Mouse (Mus musculus): ENCODE data around the gene Cebpz. TPM values are rescaled to one million over a fixed set of nuclear protein-coding genes. Genes with fewer than 3 reads are reported as not detected.
A peak's percentile ranks its signal among the peaks of the same experiment; 100 is the strongest.

Gene Cebpz
- polyA plus RNA-seq (2016; fragmentation: Nextera tagmentation; extraction: Ambion mirVana): 60.4 and 61.9 TPM in 2 replicates

- peak within 1 kb of the TSS; percentile 84 for H3K27ac ChIP-seq
- peaks cover 19% of the 10 kb centered on the region for H3K4me1 ChIP-seq
- peak within 1 kb of the TSS; percentile 90 for H3K4me3 ChIP-seq
- under 1% methylated on average over 45 of the region's 45 CpGs for WGBS
- H3K27me3 ChIP-seq (ENCODE audit: poor library complexity, severe bottlenecking): no peaks in the 10 kb centered on the region
- DNase-seq (ENCODE audit: extremely low spot score, low spot score): peak; percentile 97
- peaks cover 48% of the 10 kb centered on the region for H3K36me3 ChIP-seq (replicated peaks)
- no peaks in the 10 kb centered on the region for H3K9me3 ChIP-seq
Observed at GRCm38 (mm10) chr17:78936466-78937228, at the start of gene Cebpz, which contains the start of gene Ndufaf7. Gene Cebpz, minus strand, starts transcription at chr17:78937066. Gene Ndufaf7, plus strand, starts transcription at chr17:78937136.

DNA sequence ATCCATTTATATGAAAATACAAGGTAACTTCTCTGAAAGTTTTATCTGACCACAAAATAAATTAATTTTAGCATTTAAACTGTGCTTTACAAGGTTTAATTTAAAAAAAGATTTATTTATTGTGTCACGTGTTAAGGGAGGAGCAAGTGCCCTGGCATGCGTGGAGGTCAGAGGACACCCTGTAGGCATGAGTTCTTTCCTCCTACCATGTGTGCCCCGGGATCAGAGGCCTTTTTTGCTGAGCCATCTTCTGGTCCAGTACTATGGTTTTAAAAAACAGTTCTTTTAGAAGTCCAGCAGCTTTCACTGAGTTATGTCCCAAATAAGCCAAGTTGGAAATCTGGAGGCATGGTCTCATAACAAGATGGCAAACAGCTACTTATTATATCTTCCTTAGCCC lies 46.9 kb upstream of the Cebpz start:
- WGBS: 92% methylated on average over 3 of the region's 3 CpGs
- peaks cover 57% of the 10 kb centered on the region for H3K36me3 ChIP-seq (replicated peaks)
- no peak overlapping the region for H3K4me3 ChIP-seq
- no peaks in the 10 kb centered on the region for H3K4me1 ChIP-seq
- DNase-seq (ENCODE audit: extremely low spot score, low spot score): no peak
- H3K27me3 ChIP-seq (ENCODE audit: poor library complexity, severe bottlenecking): no peaks in the 10 kb centered on the region
- no peaks in the 10 kb centered on the region for H3K9me3 ChIP-seq
- no peak overlapping the region for H3K27ac ChIP-seq

DNA sequence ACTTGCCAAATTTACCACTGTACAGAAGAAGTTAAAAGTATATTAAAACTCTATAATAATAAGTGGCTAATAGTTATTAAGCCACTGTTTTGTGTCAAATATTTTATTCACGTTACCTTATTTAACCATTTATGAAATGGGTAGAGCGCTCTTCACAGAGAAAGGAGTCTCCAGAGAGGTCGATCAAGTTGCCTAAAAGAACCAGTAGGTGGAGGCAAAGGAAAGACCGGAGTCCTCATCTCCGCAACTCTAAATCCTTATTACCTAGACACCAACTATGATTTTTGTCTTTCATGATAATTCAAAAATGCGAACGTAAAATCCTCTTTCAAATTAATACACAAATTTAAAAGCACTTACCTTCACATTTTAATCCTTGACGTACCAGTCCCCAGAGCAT lies 46.3 kb upstream of the Cebpz start:
- no peaks in the 10 kb centered on the region for H3K27me3 ChIP-seq (ENCODE audit: poor library complexity, severe bottlenecking)
- H3K9me3 ChIP-seq: no peaks in the 10 kb centered on the region
- no peak for DNase-seq (ENCODE audit: extremely low spot score, low spot score)
- peaks cover 63% of the 10 kb centered on the region for H3K36me3 ChIP-seq (replicated peaks)
- no peak overlapping the region for H3K4me3 ChIP-seq
- no peaks in the 10 kb centered on the region for H3K4me1 ChIP-seq
- 95% methylated on average over 8 of the region's 8 CpGs for WGBS
- H3K27ac ChIP-seq: no peak overlapping the region

DNA sequence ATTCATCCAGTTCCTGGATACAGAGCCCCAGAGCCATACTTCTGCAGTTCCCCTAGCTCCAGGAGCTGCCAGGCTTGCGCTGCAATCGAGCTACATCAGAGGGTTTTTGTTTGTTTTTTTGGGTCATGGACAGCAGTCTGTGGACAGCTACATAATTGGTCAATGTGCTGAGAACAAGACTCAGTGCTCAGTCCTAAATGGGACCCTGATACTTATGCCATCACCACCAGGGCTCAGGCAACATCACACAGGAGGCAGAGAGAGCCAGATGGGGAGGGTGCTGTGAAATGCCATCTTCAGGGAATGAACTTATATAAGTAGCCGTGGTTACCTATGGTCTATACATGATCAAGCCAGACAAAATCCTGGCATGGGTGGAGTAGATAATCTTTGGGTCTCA lies 31.6 kb upstream of the Cebpz start:
- peaks cover 79% of the 10 kb centered on the region for H3K36me3 ChIP-seq (replicated peaks)
- no peak overlapping the region for H3K4me3 ChIP-seq
- no peaks in the 10 kb centered on the region for H3K27me3 ChIP-seq (ENCODE audit: poor library complexity, severe bottlenecking)
- no peak for DNase-seq (ENCODE audit: extremely low spot score, low spot score)
- 88% methylated on average over 3 of the region's 3 CpGs for WGBS
- H3K27ac ChIP-seq: no peak overlapping the region
- H3K4me1 ChIP-seq: no peaks in the 10 kb centered on the region
- no peaks in the 10 kb centered on the region for H3K9me3 ChIP-seq

DNA sequence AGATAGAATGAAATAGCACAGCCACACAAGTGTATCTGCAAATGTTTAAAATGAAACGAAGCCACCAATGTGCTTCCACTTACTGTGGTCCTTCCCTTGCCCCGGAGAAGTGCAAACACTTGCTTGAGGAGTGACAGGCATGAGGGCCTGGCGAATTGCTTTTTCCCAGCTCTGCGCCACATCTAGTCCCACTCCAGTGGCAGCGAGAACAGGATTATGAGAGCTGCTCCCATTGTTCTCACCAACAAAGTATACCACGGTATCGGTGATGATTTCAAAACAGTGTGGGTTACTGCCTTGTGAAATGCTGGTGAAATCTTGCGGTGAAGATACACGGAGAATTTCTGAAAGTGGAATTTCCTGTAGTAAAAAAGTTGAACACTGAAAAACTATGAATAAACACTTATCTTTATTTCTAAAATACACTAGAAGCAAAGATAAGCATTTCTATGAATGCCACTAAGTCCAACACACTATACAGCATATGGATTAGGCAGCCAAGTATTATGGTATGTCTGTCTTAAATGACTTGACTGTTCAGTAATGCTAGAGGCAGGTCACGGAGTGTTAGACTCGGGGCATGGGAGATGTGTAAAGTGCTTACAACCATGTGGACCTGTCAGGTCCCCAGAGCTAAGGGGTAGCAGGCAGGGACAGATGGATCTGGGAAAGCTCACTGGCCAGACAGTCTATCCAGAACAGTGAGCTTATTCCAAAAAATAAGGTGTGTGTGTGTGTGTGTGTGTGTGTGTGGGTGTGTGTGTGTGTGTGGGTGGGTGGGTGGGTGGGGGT lies 29.4 kb upstream of the Cebpz start:
- no peak overlapping the region for H3K4me3 ChIP-seq
- no peak overlapping the region for H3K27ac ChIP-seq
- no peaks in the 10 kb centered on the region for H3K9me3 ChIP-seq
- H3K36me3 ChIP-seq (replicated peaks): peaks cover 85% of the 10 kb centered on the region
- H3K4me1 ChIP-seq: no peaks in the 10 kb centered on the region
- H3K27me3 ChIP-seq (ENCODE audit: poor library complexity, severe bottlenecking): no peaks in the 10 kb centered on the region
- no peak for DNase-seq (ENCODE audit: extremely low spot score, low spot score)
- WGBS: 93% methylated on average over 11 of the region's 11 CpGs

DNA sequence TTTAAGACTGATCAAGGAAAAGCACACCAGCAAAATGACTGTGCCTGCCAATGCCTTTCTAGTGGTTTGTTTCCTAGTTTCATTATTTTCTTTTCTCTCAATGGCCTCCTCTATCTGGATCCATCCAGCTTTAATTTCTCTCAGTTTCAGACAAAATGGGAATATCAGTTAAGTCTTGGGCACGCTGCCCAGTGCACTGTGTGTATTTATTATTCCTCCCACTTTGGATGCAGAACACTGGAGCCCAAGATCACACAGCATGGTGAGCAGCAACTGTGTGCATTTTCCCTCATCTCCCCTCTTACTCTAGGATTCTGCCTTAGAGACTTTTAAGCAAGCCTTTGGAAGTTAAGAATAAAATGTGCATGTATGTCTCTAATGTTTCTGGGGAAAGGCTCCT lies 27.5 kb upstream of the Cebpz start:
- DNase-seq (ENCODE audit: extremely low spot score, low spot score): no peak
- WGBS: 95% methylated on average over 1 of the region's 1 CpGs
- H3K9me3 ChIP-seq: no peaks in the 10 kb centered on the region
- no peaks in the 10 kb centered on the region for H3K27me3 ChIP-seq (ENCODE audit: poor library complexity, severe bottlenecking)
- no peaks in the 10 kb centered on the region for H3K4me1 ChIP-seq
- peaks cover 85% of the 10 kb centered on the region for H3K36me3 ChIP-seq (replicated peaks)
- no peak overlapping the region for H3K4me3 ChIP-seq
- no peak overlapping the region for H3K27ac ChIP-seq

- WGBS: 86% methylated on average over 6 of the region's 6 CpGs
- Histone ChIP-seq H3K27me3 (ENCODE audit: poor library complexity, severe bottlenecking) (no peaks in the 10 kb centered on the region), H3K4me1 (no peaks in the 10 kb centered on the region), H3K4me3 (no peak overlapping the region), H3K9me3 (no peaks in the 10 kb centered on the region), H3K36me3 (replicated peaks) (peaks cover 94% of the 10 kb centered on the region), H3K27ac (no peak overlapping the region)
- DNase-seq (ENCODE audit: extremely low spot score, low spot score): no peak
Observed at GRCm38 (mm10) chr17:78959473-78959872, 22.6 kb upstream of the Cebpz start.

GRCm38 (mm10) chr17:78953240-78953639 lies 16.4 kb upstream of the Cebpz start:
- WGBS: 93% methylated on average over 8 of the region's 8 CpGs
- no peak for DNase-seq (ENCODE audit: extremely low spot score, low spot score)
- Histone ChIP-seq H3K27me3 (ENCODE audit: poor library complexity, severe bottlenecking) (no peaks in the 10 kb centered on the region), H3K27ac (no peak overlapping the region), H3K4me1 (no peaks in the 10 kb centered on the region), H3K9me3 (no peaks in the 10 kb centered on the region), H3K4me3 (no peak overlapping the region), H3K36me3 (replicated peaks) (peaks cover 94% of the 10 kb centered on the region)

- H3K4me3 ChIP-seq: no peak overlapping the region
- no peak overlapping the region for H3K27ac ChIP-seq
- H3K9me3 ChIP-seq: no peaks in the 10 kb centered on the region
- no peak for DNase-seq (ENCODE audit: extremely low spot score, low spot score)
- H3K4me1 ChIP-seq: no peaks in the 10 kb centered on the region
- H3K27me3 ChIP-seq (ENCODE audit: poor library complexity, severe bottlenecking): no peaks in the 10 kb centered on the region
- peaks cover 95% of the 10 kb centered on the region for H3K36me3 ChIP-seq (replicated peaks)
- 95% methylated on average over 5 of the region's 5 CpGs for WGBS
Observed at GRCm38 (mm10) chr17:78952070-78952469, 15.2 kb upstream of the Cebpz start.

DNA sequence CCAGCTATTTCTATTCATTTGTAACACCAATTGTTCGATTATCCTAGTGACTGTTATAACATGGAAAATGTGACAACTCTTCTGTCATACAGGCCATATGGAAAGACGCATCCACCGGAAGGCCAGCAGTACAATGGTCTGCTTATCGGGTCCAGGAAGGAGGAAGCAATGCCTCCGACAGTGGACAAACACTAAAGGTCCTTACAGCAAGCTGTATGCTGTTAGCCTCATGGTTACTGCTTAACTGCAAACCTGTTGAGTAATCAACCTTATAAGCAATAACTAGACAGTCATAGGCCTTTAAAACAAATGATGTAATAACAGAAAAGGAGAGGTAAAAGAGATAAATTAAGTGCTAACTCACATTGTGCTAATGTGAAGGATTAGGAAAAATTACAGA lies 14.4 kb upstream of the Cebpz start:
- WGBS: 95% methylated on average over 5 of the region's 5 CpGs
- no peaks in the 10 kb centered on the region for H3K4me1 ChIP-seq
- no peak overlapping the region for H3K27ac ChIP-seq
- H3K9me3 ChIP-seq: no peaks in the 10 kb centered on the region
- H3K27me3 ChIP-seq (ENCODE audit: poor library complexity, severe bottlenecking): no peaks in the 10 kb centered on the region
- H3K36me3 ChIP-seq (replicated peaks): peaks cover 95% of the 10 kb centered on the region
- DNase-seq (ENCODE audit: extremely low spot score, low spot score): no peak
- H3K4me3 ChIP-seq: no peak overlapping the region

GRCm38 (mm10) chr17:78942579-78942978 lies 5.7 kb upstream of the Cebpz start:
- Histone ChIP-seq H3K4me3 (no peak overlapping the region), H3K4me1 (peaks cover 7% of the 10 kb centered on the region), H3K27me3 (ENCODE audit: poor library complexity, severe bottlenecking) (no peaks in the 10 kb centered on the region), H3K9me3 (no peaks in the 10 kb centered on the region), H3K27ac (no peak overlapping the region), H3K36me3 (replicated peaks) (peaks cover 52% of the 10 kb centered on the region)
- DNase-seq (ENCODE audit: extremely low spot score, low spot score): no peak
- WGBS: 63% methylated on average over 11 of the region's 11 CpGs

DNA sequence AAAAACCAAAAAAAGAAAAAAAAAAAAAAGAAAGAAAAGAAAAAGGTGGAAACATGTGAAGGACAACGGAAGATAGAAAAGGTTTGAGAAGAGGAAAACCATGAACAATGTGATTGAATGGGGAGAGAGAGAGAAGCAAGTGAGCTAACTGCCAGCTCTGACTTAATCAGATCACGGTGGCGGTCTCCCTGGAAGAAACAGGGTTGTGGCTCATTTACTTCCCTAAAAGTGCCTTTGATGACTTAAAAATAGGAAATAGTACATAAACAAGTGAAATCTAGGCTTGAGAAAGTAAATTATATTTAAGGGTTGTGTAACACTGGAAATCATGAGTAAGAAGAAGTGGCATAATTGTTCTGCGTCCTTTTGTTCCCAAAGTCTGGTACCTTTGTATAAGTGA lies 2.1 kb upstream of the Cebpz start:
- peaks cover 43% of the 10 kb centered on the region for H3K36me3 ChIP-seq (replicated peaks)
- no peak overlapping the region for H3K4me3 ChIP-seq

DNA sequence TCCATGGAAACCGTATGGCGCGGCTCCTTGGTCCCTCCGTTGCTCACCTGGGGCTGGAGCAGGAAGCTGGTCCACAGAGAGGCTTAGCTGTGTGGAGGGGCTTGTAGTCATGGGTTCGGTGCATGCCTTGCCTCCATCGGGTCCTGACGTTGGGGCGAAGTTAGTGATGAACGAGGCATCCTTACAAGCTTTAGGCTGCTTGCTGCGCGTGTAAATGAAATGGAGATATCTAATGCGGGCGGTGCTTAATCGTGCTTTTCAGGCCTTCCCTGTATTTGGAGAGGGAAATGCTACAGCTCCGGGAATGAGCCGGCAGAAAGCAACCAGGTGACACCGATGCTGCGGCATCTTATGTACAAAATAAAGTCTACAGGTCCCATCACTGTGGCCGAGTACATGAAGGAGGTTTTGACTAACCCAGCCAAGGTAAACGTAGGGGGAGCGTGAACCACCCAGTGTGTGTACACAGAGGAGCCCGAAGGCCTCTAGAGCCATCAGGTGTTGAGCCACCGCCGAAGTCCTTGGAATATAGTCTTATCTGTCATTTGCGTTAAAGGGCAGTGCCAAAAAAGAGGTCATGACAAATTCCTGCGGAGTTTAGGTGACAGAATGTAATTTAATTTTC lies 475 bp upstream of the Cebpz start:
- 9% methylated on average over 26 of the region's 26 CpGs for WGBS
- peak overlapping the region; percentile 84 for H3K27ac ChIP-seq
- peaks cover 48% of the 10 kb centered on the region for H3K36me3 ChIP-seq (replicated peaks)
- H3K4me1 ChIP-seq: peaks cover 20% of the 10 kb centered on the region
- H3K27me3 ChIP-seq (ENCODE audit: poor library complexity, severe bottlenecking): no peaks in the 10 kb centered on the region
- no peak for DNase-seq (ENCODE audit: extremely low spot score, low spot score)
- H3K4me3 ChIP-seq: peak overlapping the region; percentile 90
- no peaks in the 10 kb centered on the region for H3K9me3 ChIP-seq

More for the DNA sequence above, 2.1 kb upstream of the Cebpz start:
- DNase-seq (ENCODE audit: extremely low spot score, low spot score): no peak
- Histone ChIP-seq H3K27ac (no peak overlapping the region), H3K27me3 (ENCODE audit: poor library complexity, severe bottlenecking) (no peaks in the 10 kb centered on the region), H3K4me1 (peaks cover 19% of the 10 kb centered on the region), H3K9me3 (no peaks in the 10 kb centered on the region)
- WGBS: 92% methylated on average over 4 of the region's 4 CpGs

Data from forebrain, embryonic 10.5 days (tissue).